Mouse (Mus musculus): ENCODE results near the gene Dmpk. TPM values are rescaled to one million over a fixed set of nuclear protein-coding genes. Genes with fewer than 3 reads are reported as not detected.

Gene Dmpk
- polyA plus RNA-seq, 1 experiment from 2014 or later, result 12.4 TPM

GRCm38 (mm10) chr7:19078732-19079131 lies 4.9 kb upstream of the Dmpk start:
- DNase-seq (ENCODE audit: low spot score), result no peak
- peaks cover 10% of the 10 kb centered on the region; the same call in 1 of the 2 replicates for H3K4me1 ChIP-seq (replicated peaks; ENCODE audit: control insufficient read depth, insufficient read depth, low read length)
- H3K9ac ChIP-seq (ENCODE audit: low read length), result no peak overlapping the region
- H3K4me3 ChIP-seq (ENCODE audit: low read depth, low read length), result no peak overlapping the region
- H3K27me3 ChIP-seq (ENCODE audit: control insufficient read depth, insufficient read depth, low read length), result no peaks in the 10 kb centered on the region
- H3K4me2 ChIP-seq (ENCODE audit: low read depth, low read length, severe bottlenecking), result no peak overlapping the region
- H3K36me3 ChIP-seq (ENCODE audit: control insufficient read depth, insufficient read depth, low read length), result peaks cover 19% of the 10 kb centered on the region
- ATAC-seq (replicated peaks; ENCODE audit: low FRiP score), result no peak
- 84% methylated on average over 3 of the region's 3 CpGs for WGBS
- no peaks in the 10 kb centered on the region for H3K9me3 ChIP-seq (ENCODE audit: control insufficient read depth, low read length)
- H3K27ac ChIP-seq (ENCODE audit: low read depth, low read length), result no peak overlapping the region

GRCm38 (mm10) chr7:19080451-19080950 lies 3.1 kb upstream of the Dmpk start:
- Histone ChIP-seq H3K4me2 (ENCODE audit: low read depth, low read length, severe bottlenecking) (no peak overlapping the region), H3K36me3 (ENCODE audit: control insufficient read depth, insufficient read depth, low read length) (peaks cover 19% of the 10 kb centered on the region), H3K27ac (ENCODE audit: low read depth, low read length) (no peak overlapping the region), H3K4me1 (replicated peaks; ENCODE audit: control insufficient read depth, insufficient read depth, low read length) (peaks cover 14% of the 10 kb centered on the region), H3K27me3 (ENCODE audit: control insufficient read depth, insufficient read depth, low read length) (no peaks in the 10 kb centered on the region), H3K4me3 (ENCODE audit: low read depth, low read length) (no peak overlapping the region), H3K9ac (ENCODE audit: low read length) (no peak overlapping the region), H3K9me3 (ENCODE audit: control insufficient read depth, low read length) (no peaks in the 10 kb centered on the region)
- DNase-seq (ENCODE audit: low spot score) (peak; percentile 47), ATAC-seq (replicated peaks; ENCODE audit: low FRiP score) (no peak)
- WGBS, result 91% methylated on average over 19 of the region's 19 CpGs

- H3K4me3 ChIP-seq (ENCODE audit: low read depth, low read length), result no peak overlapping the region
- H3K27ac ChIP-seq (ENCODE audit: low read depth, low read length), result no peak overlapping the region
- H3K27me3 ChIP-seq (ENCODE audit: control insufficient read depth, insufficient read depth, low read length), result no peaks in the 10 kb centered on the region
- H3K4me1 ChIP-seq (replicated peaks; ENCODE audit: control insufficient read depth, insufficient read depth, low read length), result peaks cover 9% of the 10 kb centered on the region
- peaks cover 19% of the 10 kb centered on the region for H3K36me3 ChIP-seq (ENCODE audit: control insufficient read depth, insufficient read depth, low read length)
- H3K9ac ChIP-seq (ENCODE audit: low read length), result no peak overlapping the region
- DNase-seq (ENCODE audit: low spot score) (no peak), ATAC-seq (replicated peaks; ENCODE audit: low FRiP score) (no peak)
- no peaks in the 10 kb centered on the region for H3K9me3 ChIP-seq (ENCODE audit: control insufficient read depth, low read length)
- no peak overlapping the region for H3K4me2 ChIP-seq (ENCODE audit: low read depth, low read length, severe bottlenecking)
- WGBS, result 85% methylated on average over 4 of the region's 4 CpGs
Observed at GRCm38 (mm10) chr7:19082171-19082570, 1.5 kb upstream of the Dmpk start.

GRCm38 (mm10) chr7:19083096-19083495 lies 553 bp upstream of the Dmpk start:
- WGBS, result 64% methylated on average over 6 of the region's 6 CpGs
- Histone ChIP-seq H3K27ac (ENCODE audit: low read depth, low read length) (no peak overlapping the region), H3K27me3 (ENCODE audit: control insufficient read depth, insufficient read depth, low read length) (no peaks in the 10 kb centered on the region), H3K4me3 (ENCODE audit: low read depth, low read length) (no peak overlapping the region), H3K36me3 (ENCODE audit: control insufficient read depth, insufficient read depth, low read length) (peaks cover 16% of the 10 kb centered on the region), H3K9me3 (ENCODE audit: control insufficient read depth, low read length) (no peaks in the 10 kb centered on the region), H3K9ac (ENCODE audit: low read length) (no peak overlapping the region; the same call in 1 of the 2 replicates), H3K4me1 (replicated peaks; ENCODE audit: control insufficient read depth, insufficient read depth, low read length) (peaks cover 7% of the 10 kb centered on the region), H3K4me2 (ENCODE audit: low read depth, low read length, severe bottlenecking) (no peak overlapping the region)
- ATAC-seq (replicated peaks; ENCODE audit: low FRiP score) (no peak), DNase-seq (ENCODE audit: low spot score) (no peak)

- Histone ChIP-seq H3K27ac (ENCODE audit: low read depth, low read length) (no peak overlapping the region), H3K36me3 (ENCODE audit: control insufficient read depth, insufficient read depth, low read length) (peaks cover 12% of the 10 kb centered on the region), H3K9ac (ENCODE audit: low read length) (no peak overlapping the region), H3K4me1 (replicated peaks; ENCODE audit: control insufficient read depth, insufficient read depth, low read length) (peaks cover 7% of the 10 kb centered on the region), H3K27me3 (ENCODE audit: control insufficient read depth, insufficient read depth, low read length) (no peaks in the 10 kb centered on the region), H3K4me3 (ENCODE audit: low read depth, low read length) (no peak overlapping the region), H3K9me3 (ENCODE audit: control insufficient read depth, low read length) (no peaks in the 10 kb centered on the region), H3K4me2 (ENCODE audit: low read depth, low read length, severe bottlenecking) (no peak overlapping the region)
- ATAC-seq (replicated peaks; ENCODE audit: low FRiP score), result no peak
- WGBS, result 77% methylated on average over 6 of the region's 6 CpGs
- no peak for DNase-seq (ENCODE audit: low spot score)
Observed at GRCm38 (mm10) chr7:19084277-19084771, 675 bp downstream of the Dmpk start.

GRCm38 (mm10) chr7:19084921-19085473 lies 1.3 kb downstream of the Dmpk start:
- 21% methylated on average over 9 of the region's 9 CpGs for WGBS
- Histone ChIP-seq H3K9ac (ENCODE audit: low read length) (0 out of 2 replicates have a peak overlapping the region, but pooled peaks have one; percentile 1), H3K4me3 (ENCODE audit: low read depth, low read length) (no peak overlapping the region), H3K27ac (ENCODE audit: low read depth, low read length) (no peak overlapping the region), H3K9me3 (ENCODE audit: control insufficient read depth, low read length) (no peaks in the 10 kb centered on the region), H3K4me2 (ENCODE audit: low read depth, low read length, severe bottlenecking) (no peak overlapping the region), H3K36me3 (ENCODE audit: control insufficient read depth, insufficient read depth, low read length) (peaks cover 10% of the 10 kb centered on the region), H3K27me3 (ENCODE audit: control insufficient read depth, insufficient read depth, low read length) (no peaks in the 10 kb centered on the region), H3K4me1 (replicated peaks; ENCODE audit: control insufficient read depth, insufficient read depth, low read length) (peaks cover 7% of the 10 kb centered on the region)
- ATAC-seq (replicated peaks; ENCODE audit: low FRiP score), result no peak
- no peak for DNase-seq (ENCODE audit: low spot score)

GRCm38 (mm10) chr7:19085495-19085894 lies 1.8 kb downstream of the Dmpk start:
- Histone ChIP-seq H3K27ac (ENCODE audit: low read depth, low read length) (no peak overlapping the region), H3K36me3 (ENCODE audit: control insufficient read depth, insufficient read depth, low read length) (peaks cover 6% of the 10 kb centered on the region), H3K4me3 (ENCODE audit: low read depth, low read length) (no peak overlapping the region), H3K9ac (ENCODE audit: low read length) (0 out of 2 replicates have a peak overlapping the region, but pooled peaks have one; percentile 1), H3K27me3 (ENCODE audit: control insufficient read depth, insufficient read depth, low read length) (no peaks in the 10 kb centered on the region; the same call in 1 of the 2 replicates), H3K9me3 (ENCODE audit: control insufficient read depth, low read length) (no peaks in the 10 kb centered on the region), H3K4me2 (ENCODE audit: low read depth, low read length, severe bottlenecking) (0 out of 2 replicates have a peak overlapping the region, but pooled peaks have one; percentile 24), H3K4me1 (replicated peaks; ENCODE audit: control insufficient read depth, insufficient read depth, low read length) (peaks cover 7% of the 10 kb centered on the region)
- 10% methylated on average over 6 of the region's 6 CpGs for WGBS
- no peak for DNase-seq (ENCODE audit: low spot score)
- ATAC-seq (replicated peaks; ENCODE audit: low FRiP score), result no peak

- Histone ChIP-seq H3K4me1 (replicated peaks; ENCODE audit: control insufficient read depth, insufficient read depth, low read length) (peaks cover 7% of the 10 kb centered on the region), H3K36me3 (ENCODE audit: control insufficient read depth, insufficient read depth, low read length) (peaks cover 2% of the 10 kb centered on the region; the same call in 1 of the 2 replicates), H3K9me3 (ENCODE audit: control insufficient read depth, low read length) (no peaks in the 10 kb centered on the region), H3K4me2 (ENCODE audit: low read depth, low read length, severe bottlenecking) (0 out of 2 replicates have a peak overlapping the region, but pooled peaks have one; percentile 24), H3K4me3 (ENCODE audit: low read depth, low read length) (no peak overlapping the region), H3K27ac (ENCODE audit: low read depth, low read length) (no peak overlapping the region), H3K9ac (ENCODE audit: low read length) (no peak overlapping the region), H3K27me3 (ENCODE audit: control insufficient read depth, insufficient read depth, low read length) (peaks cover 4% of the 10 kb centered on the region; the same call in 1 of the 2 replicates)
- 0 out of 2 replicates have a peak, but pooled peaks have one; percentile 31 for ATAC-seq (replicated peaks; ENCODE audit: low FRiP score)
- DNase-seq (ENCODE audit: low spot score), result no peak
- 9% methylated on average over 14 of the region's 14 CpGs for WGBS
Observed at GRCm38 (mm10) chr7:19086042-19086441, 2.4 kb downstream of the Dmpk start.
